Comparison of ENCODE assay signal across 12 mouse cellular contexts in genomic region chr16:90673507-90674354, GRCm38 (mm10). TPM values are rescaled to one million over a fixed set of nuclear protein-coding genes. Genes with fewer than 3 reads are reported as not detected.
DNase-seq lines count a peak whose midpoint lies in the region; ATAC-seq lines count a peak whose summit lies in the region.
"Had no signal": no experiment of that assay in that cellular context is flagged by ENCODE, and none has a peak within 500 bp of the region (broad histone marks: within the 10 kb centered on the region; RNA-seq: fewer than 3 reads in every experiment).

No protein-coding gene starts in this region.

- H3K4me1 ChIP-seq in neural tube, embryonic 15.5 days: no peaks in the 10 kb centered on the region
- H3K4me1 ChIP-seq: hindbrain, embryonic 10.5 days had no signal

- ATAC-seq in neural tube, embryonic 15.5 days (ENCODE audit: low FRiP score): no peak

- H3K27me3 ChIP-seq in neural tube, embryonic 15.5 days (replicated peaks): no peaks in the 10 kb centered on the region
- H3K27me3 ChIP-seq: limb, embryonic 12.5 days had no signal

- no peak overlapping the region for H3K27ac ChIP-seq in neural tube, embryonic 15.5 days (replicated peaks)
- H3K27ac ChIP-seq: hindbrain, embryonic 10.5 days; kidney, postnatal 0 days; limb, embryonic 12.5 days had no signal

- no peak overlapping the region for H3K4me3 ChIP-seq in neural tube, embryonic 15.5 days (replicated peaks)
- H3K4me3 ChIP-seq: hindbrain, embryonic 10.5 days; limb, embryonic 12.5 days had no signal

- no peak overlapping the region for H3K4me2 ChIP-seq in neural tube, embryonic 15.5 days
- H3K4me2 ChIP-seq: limb, embryonic 12.5 days had no signal

- H3K9ac ChIP-seq in neural tube, embryonic 15.5 days (replicated peaks): no peak overlapping the region
- H3K9ac ChIP-seq: limb, embryonic 12.5 days had no signal

- no peaks in the 10 kb centered on the region for H3K36me3 ChIP-seq in neural tube, embryonic 15.5 days
- H3K36me3 ChIP-seq: hindbrain, embryonic 10.5 days; limb, embryonic 12.5 days had no signal

- peak; percentile 24 to 39 for DNase-seq in heart, adult 18-20 months
- no peak for DNase-seq in heart, postnatal 36 days
- peak; percentile 58 to 61 for DNase-seq in right cerebral cortex, postnatal 10 days (ENCODE audit: low spot score in 2 of 2)
- DNase-seq in right cerebral cortex, postnatal 14 days: no peak
- peak; percentile 58 to 76 for DNase-seq in cerebellum, postnatal 14 days
- DNase-seq in urinary bladder, postnatal 25 days (ENCODE audit: low spot score): no peak
- DNase-seq: right cerebral cortex, postnatal 4 days; thymus, adult 18-20 months had no signal

- WGBS in neural tube, embryonic 15.5 days: 78% methylated on average over 21 of the region's 21 CpGs

- intact Hi-C loops in heart, postnatal 36 days (cut with DNase I): no loop called here

- H3K9me3 ChIP-seq in neural tube, embryonic 15.5 days (replicated peaks): no peaks in the 10 kb centered on the region
- H3K9me3 ChIP-seq: limb, embryonic 12.5 days had no signal

RNA-seq across cellular contexts. Expression of gene Mis18a, which starts 53.5 kb away (rescaled TPM):
- total RNA-seq in heart, adult 18-20 months (2021): 1 to 10 TPM; 2.9 to 3.0 TPM
- 1 to 10 TPM; 2.7 to 4.8 TPM for total RNA-seq in heart, postnatal 36 days (2021)
- polyA plus RNA-seq in neural tube, embryonic 15.5 days (2015; fragmentation: Nextera tagmentation; extraction: Ambion mirVana): 20.4 and 31.3 TPM in 2 replicates

Comparison
In these comparisons a context has a peak if more than half of its experiments do, and no peak if none do; other contexts are left out.
1. DNase-seq: peak in heart, adult 18-20 months (2 of 2), right cerebral cortex, postnatal 10 days (2 of 2) and cerebellum, postnatal 14 days (2 of 2); none in heart, postnatal 36 days (0 of 2), right cerebral cortex, postnatal 14 days (single experiment) and urinary bladder, postnatal 25 days (single experiment).